30 mouse cellular contexts compared by ENCODE assay signal in genomic region chr17:24794791-24795190, GRCm38 (mm10). TPM values are rescaled to one million over a fixed set of nuclear protein-coding genes. Genes with fewer than 3 reads are reported as not detected.
A peak's percentile ranks its signal among the peaks of the same experiment; 100 is the strongest.
DNase-seq lines count a peak whose midpoint lies in the region; ATAC-seq and TF ChIP-seq lines count a peak whose summit lies in the region.
"Had no signal": no experiment of that assay in that cellular context is flagged by ENCODE, and none has a peak within 500 bp of the region (broad histone marks: within the 10 kb centered on the region; RNA-seq: fewer than 3 reads in every experiment).

No protein-coding gene starts in this region.

- TF ChIP-seq CTCF in kidney, postnatal 0 days (IDR thresholded peaks at IDR 0.05; ENCODE audit: low read depth) = no peak
- TF ChIP-seq CTCF in intestine, postnatal 0 days (IDR thresholded peaks at IDR 0.05; ENCODE audit: low read depth) = no peak

- no peak overlapping the region for H3K27ac ChIP-seq in kidney, postnatal 0 days
- H3K27ac ChIP-seq in kidney, embryonic 15.5 days = no peak overlapping the region
- no peak overlapping the region for H3K27ac ChIP-seq in intestine, postnatal 0 days (ENCODE audit: low read depth, low read length)
- H3K27ac ChIP-seq: forebrain, embryonic 15.5 days; hindbrain, embryonic 10.5 days; hindbrain, postnatal 0 days; limb, embryonic 15.5 days; liver, embryonic 15.5 days; stomach, embryonic 15.5 days had no signal

- ATAC-seq in cerebellum, adult (ENCODE audit: insufficient number of reproducible peaks, low FRiP score, low TSS enrichment) = no peak
- ATAC-seq in kidney, postnatal 0 days (replicated peaks; ENCODE audit: low FRiP score, low read depth) = no peak
- ATAC-seq in kidney, embryonic 15.5 days (replicated peaks; ENCODE audit: low FRiP score) = no peak
- no peak for ATAC-seq in intestine, postnatal 0 days
- ATAC-seq: forebrain, embryonic 15.5 days; hindbrain, postnatal 0 days had no signal

- peak; percentile 2 for DNase-seq in cerebellum, adult 9-11 months
- DNase-seq in kidney, postnatal 0 days (ENCODE audit: low spot score) = peak; percentile 31
- DNase-seq in adrenal gland, postnatal 10 days = peak; percentile 19
- peak; percentile 71 for DNase-seq in retina, postnatal 1 day
- DNase-seq: B cell, adult 2 months; embryo, embryonic 11 days; gastrocnemius, postnatal 36 days; kidney, adult 11 months; kidney, postnatal 25 days; midbrain, embryonic 14.5 days; right cerebral cortex, postnatal 14 days; thymus, adult 18-20 months; thymus, postnatal 4 days had no signal

- no peaks in the 10 kb centered on the region for H3K4me1 ChIP-seq in kidney, postnatal 0 days (replicated peaks; ENCODE audit: insufficient read depth, low read length)
- H3K4me1 ChIP-seq in kidney, embryonic 15.5 days = 0 out of 2 replicates have a peak, but pooled peaks cover 6% of the 10 kb centered on the region
- H3K4me1 ChIP-seq in intestine, postnatal 0 days (replicated peaks; ENCODE audit: control insufficient read depth, insufficient read depth, low read length) = no peaks in the 10 kb centered on the region
- H3K4me1 ChIP-seq: forebrain, embryonic 15.5 days; hindbrain, embryonic 10.5 days; limb, embryonic 15.5 days; stomach, embryonic 15.5 days had no signal

- no peaks in the 10 kb centered on the region for H3K27me3 ChIP-seq in kidney, postnatal 0 days (ENCODE audit: insufficient read depth, low read length)
- peaks cover 4% of the 10 kb centered on the region; the same call in 1 of the 2 replicates for H3K27me3 ChIP-seq in kidney, embryonic 15.5 days
- no peaks in the 10 kb centered on the region; the same call in 1 of the 2 replicates for H3K27me3 ChIP-seq in intestine, postnatal 0 days (replicated peaks; ENCODE audit: control insufficient read depth, insufficient read depth, low read length)
- H3K27me3 ChIP-seq: forebrain, embryonic 15.5 days; stomach, embryonic 15.5 days had no signal

- no peak overlapping the region for H3K4me2 ChIP-seq in kidney, postnatal 0 days (ENCODE audit: low read length)
- no peak overlapping the region for H3K4me2 ChIP-seq in kidney, embryonic 15.5 days
- no peak overlapping the region for H3K4me2 ChIP-seq in intestine, postnatal 0 days (replicated peaks; ENCODE audit: low read depth)
- H3K4me2 ChIP-seq: forebrain, embryonic 15.5 days; limb, embryonic 15.5 days; liver, embryonic 15.5 days; stomach, embryonic 15.5 days had no signal

- no peak overlapping the region for H3K9ac ChIP-seq in kidney, postnatal 0 days (ENCODE audit: low read depth, low read length)
- no peak overlapping the region for H3K9ac ChIP-seq in kidney, embryonic 15.5 days
- no peak overlapping the region for H3K9ac ChIP-seq in intestine, postnatal 0 days (ENCODE audit: low read depth, low read length)
- H3K9ac ChIP-seq: forebrain, embryonic 15.5 days; limb, embryonic 15.5 days; liver, embryonic 15.5 days; stomach, embryonic 15.5 days had no signal

- H3K4me3 ChIP-seq in kidney, postnatal 0 days (replicated peaks; ENCODE audit: low read depth, low read length) = no peak overlapping the region
- H3K4me3 ChIP-seq in kidney, embryonic 15.5 days (replicated peaks) = no peak overlapping the region
- H3K4me3 ChIP-seq in intestine, postnatal 0 days (ENCODE audit: low read depth, low read length) = no peak overlapping the region
- H3K4me3 ChIP-seq: forebrain, embryonic 15.5 days; hindbrain, embryonic 10.5 days; limb, embryonic 15.5 days; liver, embryonic 15.5 days; megakaryocyte, embryonic 14.5 days; stomach, embryonic 15.5 days had no signal

- WGBS in kidney, postnatal 0 days = 40% methylated on average over 12 of the region's 12 CpGs
- 43% methylated on average over 12 of the region's 12 CpGs for WGBS in kidney, embryonic 15.5 days
- WGBS in intestine, postnatal 0 days = 81% methylated on average over 12 of the region's 12 CpGs

- no peaks in the 10 kb centered on the region for H3K36me3 ChIP-seq in kidney, postnatal 0 days (ENCODE audit: insufficient read depth, low read length)
- H3K36me3 ChIP-seq in kidney, embryonic 15.5 days = no peaks in the 10 kb centered on the region
- no peaks in the 10 kb centered on the region for H3K36me3 ChIP-seq in intestine, postnatal 0 days (ENCODE audit: control insufficient read depth, insufficient read depth)
- H3K36me3 ChIP-seq: forebrain, embryonic 15.5 days; hindbrain, embryonic 10.5 days; limb, embryonic 15.5 days; liver, embryonic 15.5 days; stomach, embryonic 15.5 days had no signal

- H3K9me3 ChIP-seq in kidney, postnatal 0 days (replicated peaks; ENCODE audit: low read length) = no peaks in the 10 kb centered on the region
- no peaks in the 10 kb centered on the region for H3K9me3 ChIP-seq in kidney, embryonic 15.5 days (replicated peaks)
- no peaks in the 10 kb centered on the region for H3K9me3 ChIP-seq in intestine, postnatal 0 days (ENCODE audit: control insufficient read depth)
- H3K9me3 ChIP-seq: forebrain, embryonic 15.5 days; hindbrain, embryonic 10.5 days; limb, embryonic 15.5 days; liver, embryonic 15.5 days; megakaryocyte, embryonic 14.5 days; stomach, embryonic 15.5 days had no signal

RNA-seq across cellular contexts. Expression of gene Meiob, which starts 9.3 kb away (rescaled TPM):
- 0.23 and 0.47 TPM in 2 replicates for polyA plus RNA-seq in kidney, postnatal 0 days (2015; fragmentation: Nextera tagmentation; extraction: Ambion mirVana)
- 0.13 TPM in 1 of 2 replicates, not detected in the other for polyA plus RNA-seq in kidney, embryonic 15.5 days (2015; fragmentation: Nextera tagmentation; extraction: Ambion mirVana)
- under 1 TPM; 0.48 to 0.75 TPM for total RNA-seq in adrenal gland, postnatal 10 days (2021)
- polyA plus RNA-seq in intestine, postnatal 0 days (2015; fragmentation: Nextera tagmentation; extraction: Ambion mirVana) = 0.08 and 0.10 TPM in 2 replicates
- total RNA-seq: gastrocnemius, postnatal 36 days; hindbrain, postnatal 0 days; layer of hippocampus, adult 8-10 months; left cerebral cortex, postnatal 36 days had no signal
- polyA plus RNA-seq: cerebellum, adult 2 months; embryonic facial prominence, embryonic 14.5 days; forebrain, embryonic 15.5 days; heart, embryonic 14.5 days; hindbrain, embryonic 10.5 days; hindbrain, postnatal 0 days; limb, embryonic 15.5 days; midbrain, embryonic 14.5 days; neural tube, embryonic 14.5 days; spleen, adult 2 months had no signal

RNA-seq across cellular contexts. Expression of gene Hs3st6, which starts 42.0 kb away (rescaled TPM):
- 33.0 and 38.6 TPM in 2 replicates for polyA plus RNA-seq in kidney, postnatal 0 days (2015; fragmentation: Nextera tagmentation; extraction: Ambion mirVana)
- 26.0 and 28.4 TPM in 2 replicates for polyA plus RNA-seq in kidney, embryonic 15.5 days (2015; fragmentation: Nextera tagmentation; extraction: Ambion mirVana)
- total RNA-seq in adrenal gland, postnatal 10 days (2021) = 1 to 10 TPM; 1.6 to 2.0 TPM
- polyA plus RNA-seq in intestine, postnatal 0 days (2015; fragmentation: Nextera tagmentation; extraction: Ambion mirVana) = 0.25 and 0.47 TPM in 2 replicates
- total RNA-seq: gastrocnemius, postnatal 36 days; hindbrain, postnatal 0 days had no signal
- polyA plus RNA-seq: forebrain, embryonic 15.5 days; midbrain, embryonic 14.5 days; neural tube, embryonic 14.5 days had no signal

RNA-seq across cellular contexts. Expression of gene Hagh, which starts 45.2 kb away (rescaled TPM):
- 99.7 and 101 TPM in 2 replicates for polyA plus RNA-seq in kidney, postnatal 0 days (2015; fragmentation: Nextera tagmentation; extraction: Ambion mirVana)
- 52.3 and 53.4 TPM in 2 replicates for polyA plus RNA-seq in kidney, embryonic 15.5 days (2015; fragmentation: Nextera tagmentation; extraction: Ambion mirVana)
- 100 to 1,000 TPM; 132 to 147 TPM for total RNA-seq in adrenal gland, postnatal 10 days (2021)
- polyA plus RNA-seq in intestine, postnatal 0 days (2015; fragmentation: Nextera tagmentation; extraction: Ambion mirVana) = 104 and 105 TPM in 2 replicates

RNA-seq across cellular contexts. Expression of gene Fahd1, which starts 55.4 kb away (rescaled TPM):
- polyA plus RNA-seq in kidney, postnatal 0 days (2015; fragmentation: Nextera tagmentation; extraction: Ambion mirVana) = 88.0 and 90.7 TPM in 2 replicates
- 39.3 and 40.8 TPM in 2 replicates for polyA plus RNA-seq in kidney, embryonic 15.5 days (2015; fragmentation: Nextera tagmentation; extraction: Ambion mirVana)
- 10 to 100 TPM; 43.4 to 52.2 TPM for total RNA-seq in adrenal gland, postnatal 10 days (2021)
- polyA plus RNA-seq in intestine, postnatal 0 days (2015; fragmentation: Nextera tagmentation; extraction: Ambion mirVana) = 165 and 195 TPM in 2 replicates

RNA-seq across cellular contexts. Expression of gene Msrb1, which starts 58.3 kb away (rescaled TPM):
- polyA plus RNA-seq in kidney, postnatal 0 days (2015; fragmentation: Nextera tagmentation; extraction: Ambion mirVana) = 45.8 and 48.6 TPM in 2 replicates
- 29.9 and 31.8 TPM in 2 replicates for polyA plus RNA-seq in kidney, embryonic 15.5 days (2015; fragmentation: Nextera tagmentation; extraction: Ambion mirVana)
- total RNA-seq in adrenal gland, postnatal 10 days (2021) = 10 to 100 TPM; 75.1 to 93.3 TPM
- 47.4 and 47.8 TPM in 2 replicates for polyA plus RNA-seq in intestine, postnatal 0 days (2015; fragmentation: Nextera tagmentation; extraction: Ambion mirVana)

Comparison
In these comparisons a context has a peak if more than half of its experiments do, and no peak if none do; other contexts are left out.
1. DNase-seq: peak in every context shown above with its lines; median percentile 71 in retina, postnatal 1 day; 31 in kidney, postnatal 0 days; 19 in adrenal gland, postnatal 10 days; 2 in cerebellum, adult 9-11 months.
2. RNA of gene Hs3st6, which starts 42.0 kb away (polyA plus RNA-seq): 33.0 to 38.6 TPM in kidney, postnatal 0 days and 26.0 to 28.4 TPM in kidney, embryonic 15.5 days; 0.25 to 0.47 TPM in intestine, postnatal 0 days; every median in the first group is over 10 times any median in the second.